Mouse (Mus musculus) urinary bladder, postnatal 25 days (tissue): Measurements from ENCODE around the gene Il18.
A peak's percentile ranks its signal among the peaks of the same experiment; 100 is the strongest.

Experiments
- DNase-seq: peaks from one replicate; pipeline ENCODE4 v3.0.0; 2022; ENCODE audit warnings: low spot score

The Il18 gene

DNA sequence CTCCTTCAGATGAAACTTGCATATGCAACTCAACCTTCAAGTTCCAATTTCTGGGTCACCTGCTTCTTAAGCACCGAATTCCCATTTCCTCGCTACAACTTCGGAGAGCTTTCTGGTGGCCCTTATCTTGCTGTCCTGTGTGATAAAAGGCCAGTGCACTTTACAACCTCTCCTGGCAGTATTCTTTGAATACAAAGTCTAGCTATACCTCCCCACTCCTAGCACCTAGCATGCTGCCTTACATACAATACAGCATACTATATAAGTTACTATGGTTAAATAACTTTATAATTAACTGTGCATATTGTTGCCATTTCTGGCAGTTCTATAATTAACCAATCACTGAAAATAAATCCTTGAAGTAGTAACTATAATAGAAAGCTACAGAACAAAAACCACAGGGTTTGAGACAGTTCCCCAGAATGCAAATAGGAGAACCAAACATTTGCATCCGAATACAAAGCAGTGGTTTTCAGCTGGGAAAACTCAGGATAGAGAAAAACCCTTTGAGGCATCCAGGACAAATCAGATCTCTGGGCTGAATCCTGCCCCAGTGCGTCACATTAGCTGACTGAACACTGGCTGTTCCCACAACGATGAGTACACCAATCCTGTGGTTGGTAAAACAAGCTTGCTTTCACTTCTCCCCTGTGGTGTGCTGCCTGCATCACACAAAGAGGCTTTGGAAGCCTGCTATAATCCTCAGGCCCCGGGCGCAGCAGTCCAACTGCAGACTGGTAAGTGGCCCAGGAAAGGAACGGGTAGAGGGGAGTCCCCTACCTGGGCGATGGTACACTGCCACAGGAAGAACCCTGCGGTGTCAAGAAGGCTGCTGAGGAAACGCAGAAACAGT is at the start of gene Il18:
Gene Il18, plus strand, starts transcription at position 587 of the 853 bp plus-strand sequence.
- no peak for DNase-seq

DNA sequence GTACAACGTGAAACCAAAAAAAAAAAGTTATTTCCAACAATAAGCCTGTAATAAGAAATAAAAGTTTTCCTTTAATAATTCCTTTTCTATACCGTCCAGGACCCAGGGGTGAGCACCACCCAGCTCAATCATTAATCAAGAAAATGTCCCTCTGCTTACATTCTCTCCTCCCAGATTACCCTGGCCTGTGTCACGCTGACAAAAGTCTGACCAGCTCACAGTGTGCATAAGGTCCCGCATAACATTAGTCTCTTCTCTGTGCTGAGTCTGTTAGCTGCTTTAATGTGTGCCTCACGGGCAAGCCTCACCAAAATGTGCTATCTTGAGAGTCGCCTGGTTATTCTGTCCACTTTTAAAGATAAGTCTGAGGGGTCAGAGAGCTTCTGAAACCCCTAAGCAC is 49.2 kb upstream of the Il18 start:
- no peak for DNase-seq

DNA sequence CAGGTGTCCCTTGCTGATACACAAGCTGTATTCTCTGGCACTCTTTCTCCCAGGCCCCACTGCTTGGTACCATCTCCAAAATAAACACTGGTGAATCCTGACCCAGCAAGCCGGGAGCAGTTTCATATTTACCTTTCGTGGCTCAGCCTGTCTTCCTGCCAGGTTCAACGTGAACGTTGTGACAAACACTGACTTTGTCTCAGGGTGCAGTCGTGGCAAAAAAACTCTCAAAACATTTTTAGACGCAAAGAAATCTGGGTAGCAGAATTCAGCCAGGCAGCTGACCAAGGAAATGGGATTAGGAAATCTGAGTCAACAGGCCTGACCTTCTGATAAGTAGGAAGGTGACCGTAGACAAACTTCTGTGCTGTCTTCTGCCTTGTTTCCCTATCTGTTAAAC is 47.1 kb upstream of the Il18 start:
- no peak for DNase-seq

DNA sequence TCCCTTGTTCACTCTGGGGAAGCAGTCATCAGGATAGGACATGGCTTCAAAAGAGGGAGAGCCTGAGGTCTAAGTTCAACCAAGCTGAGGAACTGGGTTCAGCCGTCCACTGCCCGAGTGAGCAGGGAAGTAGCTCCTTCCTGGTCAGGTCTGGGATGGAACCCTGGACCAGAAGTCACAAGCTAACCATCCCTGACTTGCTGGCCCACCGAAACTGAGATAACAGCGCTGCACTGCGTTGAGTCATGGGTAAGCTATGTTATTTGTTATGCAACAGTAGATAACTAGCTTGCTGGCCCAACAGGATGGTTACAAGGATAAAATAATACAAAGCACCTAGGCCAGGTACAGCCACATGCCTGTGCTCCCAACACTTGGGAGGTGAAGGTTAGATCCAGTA is 39.2 kb upstream of the Il18 start:
- no peak for DNase-seq

DNA sequence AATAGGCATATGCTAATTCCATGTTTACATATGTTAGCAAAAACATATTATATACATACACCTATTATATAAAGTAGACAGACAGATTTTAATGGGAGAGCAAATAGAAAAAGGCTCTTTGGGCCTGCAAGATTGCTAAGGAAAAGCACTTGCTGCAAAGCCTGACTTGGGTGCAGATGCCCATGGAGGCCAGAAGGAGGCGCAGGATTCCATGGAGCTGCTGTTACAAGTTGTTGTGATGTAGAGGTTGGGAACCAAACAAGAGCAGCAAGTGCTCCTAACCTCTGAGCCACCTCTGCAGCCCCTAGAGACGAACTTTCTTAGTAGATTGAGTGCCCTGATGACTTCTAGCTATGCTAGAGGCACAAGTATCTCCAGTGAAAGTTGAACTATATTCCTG is 35.8 kb upstream of the Il18 start:
- DNase-seq, result no peak

DNA sequence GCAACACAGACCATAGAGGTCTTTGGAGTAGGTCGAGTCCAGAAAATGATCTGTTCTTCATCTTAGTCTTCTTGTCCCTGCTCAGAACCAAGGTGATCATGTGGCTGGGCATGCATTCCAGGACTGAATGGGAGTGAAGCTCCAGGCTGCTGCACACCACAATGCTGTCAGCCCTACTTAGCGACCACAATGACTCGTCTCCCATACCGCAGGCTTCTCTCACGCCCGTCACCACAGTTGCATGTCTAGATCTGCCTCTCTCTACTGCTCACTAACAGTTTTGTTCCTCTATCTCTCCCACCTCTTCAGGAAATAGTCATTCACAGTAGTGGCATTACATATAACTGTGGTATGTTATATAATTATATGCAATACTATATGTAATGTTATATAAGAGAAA is 33.9 kb upstream of the Il18 start:
- no peak for DNase-seq

DNA sequence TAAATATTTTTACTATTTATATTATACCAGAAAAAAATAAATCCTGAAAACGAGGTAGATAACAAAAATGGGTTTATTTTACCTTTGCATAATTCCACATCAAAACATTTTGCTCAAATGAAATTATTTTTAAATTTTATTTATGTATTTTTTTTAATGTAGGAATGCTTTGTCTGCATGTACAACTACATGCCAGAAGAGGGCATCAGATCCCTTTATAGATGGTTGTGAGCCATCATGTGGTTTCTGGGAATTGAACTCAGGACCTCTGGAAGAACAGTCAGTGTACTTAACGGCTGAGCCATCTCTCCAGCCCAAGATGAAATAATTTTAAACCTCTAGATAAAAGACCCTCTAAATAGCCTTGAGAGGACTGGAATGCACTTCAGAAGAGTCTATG is 33.1 kb upstream of the Il18 start:
- DNase-seq, result no peak

DNA sequence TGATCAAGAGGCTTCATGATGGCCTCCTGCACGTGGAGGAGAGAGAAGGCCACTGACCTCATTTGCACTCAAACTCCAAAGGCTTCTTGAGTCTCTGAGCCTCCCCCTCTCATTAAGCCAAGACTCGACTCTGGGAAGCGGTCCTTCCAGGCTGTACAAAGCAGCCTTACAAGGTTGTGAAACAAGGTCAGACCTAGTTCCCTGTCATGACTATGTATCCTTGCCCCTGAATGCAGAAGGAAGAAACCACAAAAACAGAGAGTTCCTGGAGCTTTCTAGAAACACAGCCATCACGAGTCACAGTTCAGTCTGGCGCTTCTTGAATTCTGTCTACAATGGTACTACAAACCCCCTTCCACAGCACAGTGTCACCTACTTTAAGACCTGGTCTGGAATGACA is 32.1 kb upstream of the Il18 start:
- no peak for DNase-seq

DNA sequence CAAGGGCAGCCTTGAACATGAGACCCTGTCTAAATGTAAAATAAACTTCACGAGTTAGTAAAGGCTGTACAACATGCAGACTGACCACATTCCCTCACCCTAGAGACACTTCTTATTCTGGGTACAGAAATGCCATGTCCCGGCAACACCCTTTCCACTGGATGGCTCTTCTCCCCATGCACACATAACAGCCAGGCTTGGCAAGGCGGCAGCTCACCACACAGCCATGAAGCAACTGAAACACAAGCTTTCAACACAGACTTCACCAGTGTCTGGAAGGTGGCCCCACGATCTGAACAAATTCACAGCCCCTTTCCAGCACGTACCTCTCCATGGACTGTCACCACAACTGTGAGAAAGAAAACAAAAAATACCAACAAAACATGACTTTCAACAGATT is 29.7 kb upstream of the Il18 start:
- DNase-seq, result no peak

DNA sequence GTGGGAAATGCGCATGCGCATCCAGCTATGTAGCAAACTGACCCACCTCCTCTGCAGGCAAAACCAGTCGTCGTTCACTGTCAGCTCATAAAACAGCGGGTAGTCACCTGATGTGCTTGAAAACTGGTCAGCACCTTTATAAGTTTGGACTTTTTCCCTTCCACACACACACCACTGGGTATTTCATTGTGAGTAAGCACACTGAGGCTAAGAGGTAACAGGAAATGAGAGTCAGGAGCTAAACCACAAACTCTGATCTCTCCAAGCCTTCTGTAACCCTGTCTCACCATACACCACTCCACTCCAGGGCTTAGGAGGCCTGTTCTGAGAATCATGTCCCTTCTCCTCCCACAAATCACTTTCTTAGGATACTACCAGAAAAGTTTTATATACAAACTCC is 29.0 kb upstream of the Il18 start:
- no peak for DNase-seq

DNA sequence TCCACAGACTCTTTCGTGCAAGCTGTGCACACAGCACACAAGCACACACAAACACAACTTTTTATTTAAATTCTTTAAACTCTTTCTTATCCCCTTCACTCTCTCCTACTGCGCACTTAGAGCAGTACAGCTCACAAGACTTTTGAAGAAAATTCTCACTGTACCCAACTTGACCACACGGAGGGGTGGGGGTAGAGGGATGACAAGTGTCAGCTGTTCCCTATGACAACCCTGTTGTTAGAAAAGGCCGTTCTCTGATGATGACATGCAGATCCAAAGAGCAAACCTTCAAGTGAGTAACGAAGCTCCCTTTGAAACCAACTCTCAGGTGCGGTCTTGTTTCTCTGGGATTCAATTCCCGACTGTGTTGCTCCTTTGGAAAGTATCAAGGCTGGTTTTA is 26.8 kb upstream of the Il18 start:
- DNase-seq, result no peak

DNA sequence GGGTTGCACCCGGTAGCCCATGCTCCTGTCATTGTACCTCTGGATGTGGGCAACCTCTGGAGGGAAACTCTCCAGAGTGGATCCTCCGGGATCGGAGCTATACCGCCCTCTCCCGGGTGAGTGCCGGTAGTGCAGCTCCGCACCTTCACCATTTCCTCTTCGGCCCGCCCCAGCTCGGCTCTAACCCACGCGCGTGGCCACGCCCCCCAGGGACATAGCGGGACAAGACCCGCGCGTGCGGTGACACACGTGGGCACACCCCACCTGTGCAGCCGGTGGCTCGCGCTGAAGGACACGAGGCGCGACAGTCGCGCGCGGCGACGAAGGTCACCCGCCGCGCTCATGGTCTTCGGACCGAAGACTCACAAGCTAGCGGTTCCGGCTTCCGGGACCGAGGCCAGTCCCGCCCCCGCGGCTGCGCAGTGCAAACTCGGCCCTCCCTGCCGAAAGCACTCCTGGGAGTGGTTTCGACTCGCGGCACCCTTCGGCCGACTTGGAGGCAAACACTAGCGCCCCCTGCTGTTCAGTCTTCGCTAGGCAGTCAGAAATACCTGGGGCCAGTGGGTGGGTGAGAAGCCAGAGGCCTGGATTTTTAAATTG is 26.2 kb upstream of the Il18 start, which contains the start of gene Pts:
Gene Pts, minus strand, starts transcription at position 432 of the 600 bp plus-strand sequence.
- peak; percentile 98 for DNase-seq

DNA sequence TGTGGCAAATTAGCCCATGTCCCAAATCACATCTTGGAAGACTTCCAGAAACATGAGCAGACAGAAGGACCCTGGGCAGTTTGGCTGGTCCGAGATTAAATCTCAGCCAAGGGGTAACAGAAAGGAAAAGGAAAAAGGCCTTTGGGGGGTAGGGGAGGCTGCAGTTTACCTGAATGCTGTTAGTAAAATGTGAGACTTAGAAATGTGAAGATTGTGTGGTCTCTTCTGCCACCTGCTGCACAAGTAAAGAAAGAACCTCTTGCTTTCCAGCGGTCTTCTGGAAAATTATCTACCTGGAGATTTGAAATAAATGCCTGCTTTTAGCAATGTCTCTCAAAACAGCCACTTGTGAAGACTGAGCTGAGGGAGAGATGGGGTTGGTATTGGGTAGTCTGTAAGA is 23.7 kb upstream of the Il18 start:
- no peak for DNase-seq

DNA sequence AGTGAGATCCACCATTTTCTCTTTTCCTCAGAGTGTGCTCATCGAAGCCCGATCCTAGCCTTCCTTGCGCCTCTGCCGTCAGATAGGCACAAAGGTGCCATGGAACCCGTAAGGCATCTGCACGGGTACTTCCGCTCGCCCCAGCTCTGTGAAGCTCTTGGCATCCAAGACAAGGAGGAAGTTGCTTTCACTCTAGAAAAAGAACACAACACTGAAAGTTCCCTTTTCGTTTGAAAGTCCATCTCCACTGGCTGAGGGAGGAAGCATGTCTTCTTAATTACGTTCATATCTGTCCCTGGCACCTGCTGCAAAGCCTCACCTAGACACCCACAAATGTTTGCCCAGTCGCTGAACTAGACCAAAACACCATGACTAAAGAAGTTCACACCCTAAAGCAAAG is 21.3 kb upstream of the Il18 start:
- no peak for DNase-seq

DNA sequence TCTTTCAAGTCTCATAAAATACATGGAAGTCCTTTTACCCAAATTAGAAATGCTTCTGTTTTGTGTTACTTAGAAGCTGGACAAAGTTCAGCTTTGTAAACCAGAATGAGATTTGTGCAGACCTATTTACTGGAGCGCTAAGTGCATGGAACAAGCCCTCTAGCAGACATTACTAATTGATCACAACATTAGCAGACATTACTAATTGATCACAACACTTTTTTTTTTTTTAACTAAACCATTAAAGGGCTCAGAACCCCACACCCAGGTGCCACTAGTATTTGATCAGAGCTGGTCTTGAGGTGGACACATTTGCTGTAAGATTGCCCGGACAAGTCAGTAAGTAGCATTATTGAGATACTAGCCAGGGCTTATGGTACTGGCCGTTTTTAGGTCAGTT is 20.8 kb upstream of the Il18 start:
- DNase-seq, result no peak

DNA sequence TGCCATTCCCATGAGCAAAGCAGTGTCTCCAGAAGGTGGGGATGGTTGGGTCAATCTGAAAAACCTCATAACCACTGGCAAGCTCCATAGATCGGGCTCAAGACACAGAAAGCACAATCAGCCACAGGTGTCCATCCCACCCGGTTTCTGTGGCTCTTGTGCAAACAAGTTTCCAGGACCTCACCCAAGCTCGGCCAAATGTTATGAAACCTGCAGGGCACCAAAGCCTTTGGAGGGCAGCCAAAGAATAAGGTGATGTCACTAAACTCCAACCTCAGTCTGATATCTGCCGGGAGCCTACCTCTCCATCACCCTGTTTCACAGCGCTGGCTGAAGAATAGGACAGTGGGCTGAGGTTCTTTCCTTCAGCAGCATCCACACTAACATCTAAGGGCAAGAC is 18.7 kb upstream of the Il18 start:
- DNase-seq, result no peak

DNA sequence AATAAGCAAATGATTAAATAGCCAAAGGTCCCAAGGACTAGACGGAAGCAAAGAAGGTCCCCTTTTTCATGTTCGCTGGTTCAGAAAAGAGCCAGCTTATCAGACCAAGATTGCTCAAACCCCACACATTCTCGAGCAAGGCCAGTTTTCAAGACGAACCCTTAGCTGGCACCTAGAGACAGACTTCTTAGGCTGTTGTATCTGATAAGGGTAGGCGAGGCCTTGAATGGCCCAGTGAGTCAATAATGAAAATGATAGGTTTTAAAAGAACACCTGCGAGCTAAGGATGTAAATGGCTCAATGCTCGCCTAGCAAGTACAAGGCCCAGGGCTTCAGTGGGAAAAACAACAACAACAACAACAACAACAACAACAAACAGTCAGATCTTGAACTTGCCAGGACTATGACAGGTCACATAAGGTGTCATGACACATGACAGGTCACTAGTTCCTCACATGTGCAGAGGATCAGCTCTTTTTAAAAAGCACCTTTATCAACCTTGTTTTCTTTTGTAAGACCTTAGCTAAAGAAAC is 18.0 kb upstream of the Il18 start:
- DNase-seq, result no peak

DNA sequence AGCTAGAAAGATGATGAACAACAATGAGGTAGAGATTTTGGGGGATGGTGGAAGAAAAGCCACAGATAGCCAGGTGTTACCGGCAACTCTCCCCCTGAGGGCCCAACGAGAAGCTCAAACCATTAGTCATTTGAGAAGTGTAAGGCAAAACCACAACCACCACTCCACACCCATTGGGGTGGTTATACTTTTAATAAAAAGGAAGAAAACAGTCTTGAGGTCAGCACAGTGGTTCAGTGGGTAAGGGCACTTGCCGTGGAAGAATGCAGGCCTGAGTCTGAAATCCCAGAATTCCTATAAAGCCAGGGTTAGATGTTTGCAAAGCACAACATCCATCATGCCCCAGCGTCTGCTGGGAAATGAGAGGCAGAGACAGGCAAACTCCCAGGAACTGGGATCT is 17.3 kb upstream of the Il18 start:
- DNase-seq, result no peak

DNA sequence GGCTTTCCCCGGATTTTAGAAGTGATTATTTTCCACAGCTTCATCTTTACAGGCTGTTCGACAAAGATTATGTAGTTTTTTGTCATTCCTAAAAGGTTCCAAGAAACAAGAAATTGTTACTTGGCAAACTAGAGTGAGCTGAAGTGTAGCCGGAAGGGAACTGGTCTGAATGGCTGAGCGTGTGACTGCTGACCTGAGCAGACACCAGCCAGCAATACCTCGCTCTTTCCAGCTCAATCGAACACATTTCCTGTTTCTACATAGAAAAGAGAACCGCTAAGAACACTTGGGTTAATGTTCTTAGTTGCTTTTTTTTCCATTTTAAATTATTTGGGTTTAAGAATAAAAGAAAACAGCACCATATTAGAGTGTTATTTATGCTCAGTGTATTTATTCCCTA is 14.5 kb upstream of the Il18 start:
- DNase-seq, result no peak

DNA sequence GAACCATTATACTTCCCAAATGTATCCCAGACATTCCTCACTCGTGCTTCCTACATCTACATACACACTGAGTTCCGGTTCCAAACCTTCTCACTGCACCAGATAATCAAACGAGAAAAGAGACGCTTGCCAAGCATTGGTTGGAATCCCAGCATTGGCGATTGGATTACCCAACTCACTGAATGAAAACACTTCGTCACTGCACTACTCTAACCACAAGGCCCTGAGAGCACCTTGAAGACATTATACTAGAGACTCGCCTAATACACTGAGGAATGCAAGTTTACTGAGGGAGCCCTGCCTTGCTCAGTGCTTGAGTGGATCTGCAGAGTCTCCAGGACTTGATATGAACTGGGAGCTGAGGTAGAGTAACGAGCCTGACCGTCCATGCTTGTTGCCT is 12.2 kb upstream of the Il18 start:
- DNase-seq, result no peak

DNA sequence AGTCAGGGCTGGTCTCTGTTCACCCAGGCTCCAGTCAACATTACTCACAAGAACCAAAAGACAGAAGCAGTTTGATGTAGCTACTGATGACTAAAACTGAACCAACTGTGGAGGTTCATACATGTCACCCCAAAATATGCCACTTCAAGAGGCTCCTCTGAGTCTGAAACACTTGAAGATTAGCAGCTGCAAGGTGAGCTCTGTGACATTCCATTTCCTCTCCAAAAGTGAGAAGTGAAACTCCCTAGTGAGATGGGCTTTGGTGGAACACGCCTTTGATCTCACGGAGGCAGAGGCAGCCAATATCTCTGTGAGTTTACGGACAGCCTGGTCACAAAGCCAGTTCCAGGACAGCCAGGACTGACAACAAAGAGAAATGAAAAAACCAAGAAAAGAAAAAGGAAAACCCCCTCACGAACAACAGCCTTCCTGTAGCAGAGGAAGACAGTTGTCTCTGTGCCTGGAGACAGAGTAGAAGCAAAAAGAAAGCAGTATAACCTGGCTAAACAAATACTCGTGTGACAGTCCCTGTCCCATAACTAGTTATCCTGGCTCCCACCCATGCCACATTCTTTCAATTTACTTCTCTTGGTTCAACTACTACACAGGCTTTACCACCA is 6.7 kb upstream of the Il18 start:
- no peak for DNase-seq

DNA sequence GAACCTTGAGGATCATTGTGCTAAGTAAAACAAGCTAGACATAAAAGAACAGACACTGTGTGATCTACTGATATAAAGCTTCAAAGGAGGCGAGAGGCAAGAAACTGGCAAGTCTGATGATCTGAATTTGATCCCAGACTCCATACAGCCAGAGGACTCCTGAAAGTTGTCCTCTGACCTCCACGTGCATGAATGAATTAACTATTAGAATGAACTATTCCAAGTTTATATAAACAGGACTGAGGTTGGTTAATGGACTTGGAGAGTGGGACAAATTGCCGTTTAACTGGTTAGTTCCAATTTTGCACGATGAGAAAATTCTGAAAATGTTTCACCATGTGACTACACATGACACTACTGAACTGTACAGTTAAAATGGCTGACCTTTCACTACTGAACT is 5.7 kb upstream of the Il18 start:
- no peak for DNase-seq

DNA sequence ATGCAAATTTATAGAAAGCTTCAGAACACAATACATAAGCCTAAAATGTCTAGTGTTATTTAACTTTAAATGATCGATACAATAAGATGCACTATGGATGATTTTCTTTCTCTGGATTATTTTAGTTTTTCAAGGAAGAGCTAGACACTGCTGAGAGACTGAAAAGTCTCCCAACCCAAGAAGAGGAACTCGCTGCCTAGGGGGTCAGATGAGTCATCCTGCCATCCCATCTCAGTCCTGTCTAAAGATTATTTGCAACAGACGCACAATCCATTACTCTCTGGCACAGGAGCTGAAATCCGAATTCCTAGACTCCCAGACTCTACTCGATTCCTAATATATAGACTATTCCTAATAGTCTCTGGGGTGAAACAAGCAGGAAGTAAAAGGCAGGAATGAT is 2.4 kb upstream of the Il18 start:
- no peak for DNase-seq
